In genomic region chr11:49754958-49755665, GRCm38 (mm10) we compare ENCODE assay signal across 9 mouse cellular contexts. TPM values are rescaled to one million over a fixed set of nuclear protein-coding genes. Genes with fewer than 3 reads are reported as not detected.
DNase-seq lines count a peak whose midpoint lies in the region; ATAC-seq and TF ChIP-seq lines count a peak whose summit lies in the region.
"Had no signal": no experiment of that assay in that cellular context is flagged by ENCODE, and none has a peak within 500 bp of the region (broad histone marks: within the 10 kb centered on the region; RNA-seq: fewer than 3 reads in every experiment).

No protein-coding gene starts in this region.

- no peak overlapping the region for H3K4me3 ChIP-seq in embryonic facial prominence, embryonic 10.5 days
- H3K4me3 ChIP-seq in limb, embryonic 13.5 days: no peak overlapping the region
- H3K4me3 ChIP-seq in cerebellum, adult 2 months (replicated peaks; ENCODE audit: insufficient read depth, low read depth, low read length): no peak overlapping the region
- no peak overlapping the region for H3K4me3 ChIP-seq in hindbrain, embryonic 16.5 days (ENCODE audit: low read length)

- ATAC-seq in limb, embryonic 13.5 days (ENCODE audit: low FRiP score, low read depth): no peak
- ATAC-seq in hindbrain, embryonic 16.5 days: no peak

- H3K4me1 ChIP-seq in embryonic facial prominence, embryonic 10.5 days: peaks cover 9% of the 10 kb centered on the region
- peaks cover 14% of the 10 kb centered on the region for H3K4me1 ChIP-seq in limb, embryonic 13.5 days
- H3K4me1 ChIP-seq in cerebellum, adult 2 months (ENCODE audit: control insufficient read depth, insufficient read depth, low read length): no peaks in the 10 kb centered on the region
- no peaks in the 10 kb centered on the region for H3K4me1 ChIP-seq in hindbrain, embryonic 16.5 days (ENCODE audit: control insufficient read depth, insufficient read depth, low read depth, low read length)

- no peak for TF ChIP-seq POLR2A in cerebellum, adult 2 months (IDR thresholded peaks at IDR 0.05; ENCODE audit: borderline replicate concordance, insufficient read depth, low read length)

- H3K36me3 ChIP-seq in embryonic facial prominence, embryonic 10.5 days (replicated peaks): no peaks in the 10 kb centered on the region
- H3K36me3 ChIP-seq in limb, embryonic 13.5 days: no peaks in the 10 kb centered on the region
- H3K36me3 ChIP-seq in hindbrain, embryonic 16.5 days (ENCODE audit: control insufficient read depth, insufficient read depth, low read length): no peaks in the 10 kb centered on the region

- H3K4me2 ChIP-seq in limb, embryonic 13.5 days (replicated peaks): 0 out of 2 replicates have a peak overlapping the region, but pooled peaks have one; percentile 16
- no peak overlapping the region for H3K4me2 ChIP-seq in hindbrain, embryonic 16.5 days (ENCODE audit: low read length)

- 58% methylated on average over 12 of the region's 12 CpGs for WGBS in embryonic facial prominence, embryonic 10.5 days
- 43% methylated on average over 12 of the region's 12 CpGs for WGBS in limb, embryonic 13.5 days
- WGBS in cerebellum, adult 2 months: 51% methylated on average over 12 of the region's 12 CpGs
- WGBS in hindbrain, embryonic 16.5 days: 51% methylated on average over 12 of the region's 12 CpGs

- no peak overlapping the region for H3K9ac ChIP-seq in limb, embryonic 13.5 days
- no peak overlapping the region for H3K9ac ChIP-seq in hindbrain, embryonic 16.5 days (ENCODE audit: low read depth, low read length)

- H3K27ac ChIP-seq in embryonic facial prominence, embryonic 10.5 days (replicated peaks): peak overlapping the region; percentile 44; the same call in 1 of the 2 replicates
- no peak overlapping the region; the same call in 1 of the 2 replicates for H3K27ac ChIP-seq in limb, embryonic 13.5 days
- H3K27ac ChIP-seq in cerebellum, adult 2 months (ENCODE audit: insufficient read depth, low read length): no peak overlapping the region
- no peak overlapping the region for H3K27ac ChIP-seq in hindbrain, embryonic 16.5 days (ENCODE audit: low read depth, low read length)

- no peak for TF ChIP-seq CTCF in cerebellum, adult 2 months (IDR thresholded peaks at IDR 0.05; ENCODE audit: borderline replicate concordance, insufficient read depth, low read depth, low read length)

- DNase-seq in 3T3-L1 (ENCODE audit: low read depth, low spot score): peak; percentile 9
- no peak for DNase-seq in embryonic facial prominence, embryonic 10.5 days (ENCODE audit: low spot score)
- peak; percentile 63 to 67 for DNase-seq in heart, postnatal 10 days
- DNase-seq in frontal cortex, postnatal 36 days (ENCODE audit: low spot score in 2 of 2): no peak
- DNase-seq in T-cell, adult 2 months (ENCODE audit: low spot score): no peak
- DNase-seq in cerebellum, adult 2 months: no peak
- DNase-seq: thymus, postnatal 14 days had no signal

- no peaks in the 10 kb centered on the region for H3K9me3 ChIP-seq in embryonic facial prominence, embryonic 10.5 days
- no peaks in the 10 kb centered on the region for H3K9me3 ChIP-seq in limb, embryonic 13.5 days
- no peaks in the 10 kb centered on the region for H3K9me3 ChIP-seq in hindbrain, embryonic 16.5 days (ENCODE audit: control insufficient read depth, low read length)

- intact Hi-C loops in heart, postnatal 10 days (cut with DNase I): no loop called here

- no peaks in the 10 kb centered on the region for H3K27me3 ChIP-seq in embryonic facial prominence, embryonic 10.5 days (replicated peaks; ENCODE audit: low read depth, poor library complexity, severe bottlenecking)
- no peaks in the 10 kb centered on the region for H3K27me3 ChIP-seq in limb, embryonic 13.5 days
- H3K27me3 ChIP-seq in cerebellum, adult 2 months (ENCODE audit: control insufficient read depth, insufficient read depth, low read length): no peaks in the 10 kb centered on the region
- no peaks in the 10 kb centered on the region for H3K27me3 ChIP-seq in hindbrain, embryonic 16.5 days (replicated peaks; ENCODE audit: control insufficient read depth, insufficient read depth, low read length)

RNA-seq across cellular contexts. Expression of gene Gfpt2, which starts 38.9 kb away (rescaled TPM):
- polyA plus RNA-seq in embryonic facial prominence, embryonic 10.5 days (2016; fragmentation: Nextera tagmentation; extraction: Ambion mirVana): 40.5 and 44.0 TPM in 2 replicates
- total RNA-seq in heart, postnatal 10 days (2021): 10 to 100 TPM; 13.0 to 16.7 TPM
- 37.2 and 39.3 TPM in 2 replicates for polyA plus RNA-seq in limb, embryonic 13.5 days (2015; fragmentation: Nextera tagmentation; extraction: Ambion mirVana)
- polyA plus RNA-seq in cerebellum, adult 2 months (2012; rRNA removed): 2.8 and 3.1 TPM in 2 replicates
- polyA plus RNA-seq in hindbrain, embryonic 16.5 days (2015; fragmentation: Nextera tagmentation; extraction: Ambion mirVana): 6.3 and 7.2 TPM in 2 replicates

RNA-seq across cellular contexts. Expression of gene Cnot6, which starts 42.6 kb away (rescaled TPM):
- 60.7 and 61.7 TPM in 2 replicates for polyA plus RNA-seq in embryonic facial prominence, embryonic 10.5 days (2016; fragmentation: Nextera tagmentation; extraction: Ambion mirVana)
- total RNA-seq in heart, postnatal 10 days (2021): 10 to 100 TPM; 49.2 to 56.2 TPM
- polyA plus RNA-seq in limb, embryonic 13.5 days (2015; fragmentation: Nextera tagmentation; extraction: Ambion mirVana): 62.0 and 64.8 TPM in 2 replicates
- polyA plus RNA-seq in cerebellum, adult 2 months (2012; rRNA removed): 26.3 and 29.1 TPM in 2 replicates
- 30.1 and 36.1 TPM in 2 replicates for polyA plus RNA-seq in hindbrain, embryonic 16.5 days (2015; fragmentation: Nextera tagmentation; extraction: Ambion mirVana)

Comparison
In these comparisons a context has a peak if more than half of its experiments do, and no peak if none do; other contexts are left out.
1. DNase-seq: peak in 3T3-L1 (single experiment) and heart, postnatal 10 days (2 of 2); none in embryonic facial prominence, embryonic 10.5 days (single experiment), frontal cortex, postnatal 36 days (0 of 2), T-cell, adult 2 months (single experiment) and cerebellum, adult 2 months (0 of 2).